Mouse (Mus musculus) heart, embryonic 16.5 days (tissue): ENCODE results near the gene Tpbgl. TPM values are rescaled to one million over a fixed set of nuclear protein-coding genes. Genes with fewer than 3 reads are reported as not detected.

ENCODE experiments used
- ATAC-seq: fragments of 200-750 bp; cut with Nextera tagmentation; replicated peaks from 2 replicates; pipeline ENCODE4 v1.8.0; 2017; ENCODE audit warnings: moderate number of reproducible peaks; ENCODE audit not compliant: insufficient read depth, low FRiP score; ENCODE audit errors: extremely low read depth
- H3K27ac ChIP-seq: fragments of 300-500 bp; sonication (generic); 2 replicates; pipeline ENCODE4 v1.5.1; 2014; ENCODE audit warnings: mild to moderate bottlenecking, low read length, control low read depth, moderate library complexity
- H3K27me3 ChIP-seq: fragments of 300-500 bp; sonication (generic); 2 replicates; pipeline ENCODE4 v1.6.1; 2014; ENCODE audit warnings: low read length, mixed read lengths; ENCODE audit not compliant: control insufficient read depth, insufficient read depth
- H3K36me3 ChIP-seq: fragments of 300-500 bp; sonication (generic); 2 replicates; pipeline ENCODE4 v1.6.1; 2014; ENCODE audit not compliant: control insufficient read depth, insufficient read depth
- H3K4me1 ChIP-seq: fragments of 300-500 bp; sonication (generic); 2 replicates; pipeline ENCODE4 v1.6.1; 2014; ENCODE audit warnings: low read length, mixed read lengths; ENCODE audit not compliant: control insufficient read depth, insufficient read depth
- H3K4me2 ChIP-seq: fragments of 300-500 bp; sonication (generic); 2 replicates; pipeline ENCODE4 v1.6.1; 2014; ENCODE audit warnings: low read depth, mild to moderate bottlenecking, control low read depth, low read length
- H3K4me3 ChIP-seq: fragments of 300-500 bp; sonication (generic); 2 replicates; pipeline ENCODE4 v1.5.1; 2014; ENCODE audit warnings: mild to moderate bottlenecking, control low read depth, low read length
- H3K9ac ChIP-seq: fragments of 300-500 bp; sonication (generic); 2 replicates; pipeline ENCODE4 v1.6.1; 2014; ENCODE audit warnings: low read length, control low read depth
- H3K9me3 ChIP-seq: fragments of 300-500 bp; sonication (generic); replicated peaks from 2 replicates; pipeline ENCODE4 v1.6.1; 2016; ENCODE audit warnings: low read length; ENCODE audit not compliant: control insufficient read depth
- WGBS: fragments of 180-500 bp; shearing (Covaris S2); extraction: QIAGEN DNeasy Blood & Tissue Kit; methylation state at CpG from one replicate; pipeline ENCODE4 v1.1.7; 2014; 5-methylcytosine and 5-hydroxymethylcytosine counted together
- polyA plus RNA-seq: library from polyadenylated mRNA; unstranded; fragments of >200 nt; fragmentation: Nextera tagmentation; extraction: Ambion mirVana; gene quantifications from 2 replicates; pipeline ENCODE4 v1.2.1, GENCODE M21; 2015

The Tpbgl gene
- polyA plus RNA-seq, 1 experiment from 2014 or later = 2.5 TPM

- Histone ChIP-seq H3K27me3 (no peaks in the 10 kb centered on the region), H3K36me3 (no peaks in the 10 kb centered on the region), H3K27ac (no peak overlapping the region), H3K9me3 (no peaks in the 10 kb centered on the region), H3K4me2 (no peak overlapping the region), H3K4me3 (no peak overlapping the region), H3K4me1 (no peaks in the 10 kb centered on the region; the same call in none of the 2 replicates), H3K9ac (no peak overlapping the region)
- WGBS = 77% methylated on average over 3 of the region's 3 CpGs
- no peak for ATAC-seq
Measured at GRCm38 (mm10) chr7:99578246-99578645, 48.7 kb downstream of the Tpbgl start.

Other genes with a start within 250 kb of the Tpbgl start
- gene Gdpd5, start 245.7 kb downstream of the Tpbgl start, polyA plus RNA-seq = 26.9 and 28.4 TPM in 2 replicates
- gene Klhl35, start 161.1 kb downstream of the Tpbgl start, polyA plus RNA-seq = 0.63 and 0.92 TPM in 2 replicates
- gene Rps3, start 143.4 kb downstream of the Tpbgl start, polyA plus RNA-seq = 471 and 474 TPM in 2 replicates
- 4.9 and 6.8 TPM in 2 replicates for gene Arrb1, start 91.6 kb downstream of the Tpbgl start, polyA plus RNA-seq
- 3.7 and 3.8 TPM in 2 replicates for gene Slco2b1, start 84.2 kb upstream of the Tpbgl start, polyA plus RNA-seq
- not detected in 2 replicates for gene Olfr520, start 103.2 kb upstream of the Tpbgl start, polyA plus RNA-seq
- gene Olfr521, start 136.4 kb upstream of the Tpbgl start, polyA plus RNA-seq = not detected in 2 replicates
- gene Neu3, start 201.3 kb upstream of the Tpbgl start, polyA plus RNA-seq = 4.7 and 5.2 TPM in 2 replicates
- 0.12 and 0.46 TPM in 2 replicates for gene Xrra1, start 232.0 kb upstream of the Tpbgl start, polyA plus RNA-seq
- 180 and 224 TPM in 2 replicates for gene Spcs2, start 236.4 kb upstream of the Tpbgl start, polyA plus RNA-seq